Mouse (Mus musculus) liver, postnatal 0 days (tissue): Measurements from ENCODE around the gene Gm10842.

ENCODE experiments used
- CTCF ChIP-seq: sonication (generic); IDR thresholded peaks from 2 replicates; pipeline ENCODE4 v1.5.1; 2016; ENCODE audit warnings: antibody characterized with exemption, low read depth
- EP300 ChIP-seq: IDR thresholded peaks from 2 replicates; pipeline ENCODE4 v1.6.1; 2016; ENCODE audit warnings: antibody characterized with exemption, low read depth, mild to moderate bottlenecking

- TF ChIP-seq CTCF (no peak), EP300 (no peak)
Measured at GRCm38 (mm10) chr11:105117814-105118213, 28.9 kb upstream of the Gm10842 start.
